Mouse (Mus musculus): ENCODE results near the gene Utp14b.

- no peak for TF ChIP-seq CTCF (IDR thresholded peaks at IDR 0.05; ENCODE audit: low read depth, low read length)
- no peak for TF ChIP-seq POLR2A (IDR thresholded peaks at IDR 0.05; ENCODE audit: borderline replicate concordance, low read depth, low read length)
These were observed 44.6 kb downstream of the Utp14b start for GRCm38 (mm10) chr1:78702282-78702963.

All from bone marrow macrophage, adult 2 months (primary cell).